Mouse (Mus musculus) heart, embryonic 16.5 days (tissue): ENCODE data around the gene Dclk1. TPM values are rescaled to one million over a fixed set of nuclear protein-coding genes. Genes with fewer than 3 reads are reported as not detected.

Experiments used
- ATAC-seq: fragments of 200-750 bp; cut with Nextera tagmentation; replicated peaks from 2 replicates; pipeline ENCODE4 v1.8.0; 2017; ENCODE audit warnings: moderate number of reproducible peaks; ENCODE audit not compliant: insufficient read depth, low FRiP score; ENCODE audit errors: extremely low read depth
- H3K27ac ChIP-seq: fragments of 300-500 bp; sonication (generic); 2 replicates; pipeline ENCODE4 v1.5.1; 2014; ENCODE audit warnings: mild to moderate bottlenecking, low read length, control low read depth, moderate library complexity
- H3K27me3 ChIP-seq: fragments of 300-500 bp; sonication (generic); 2 replicates; pipeline ENCODE4 v1.6.1; 2014; ENCODE audit warnings: low read length, mixed read lengths; ENCODE audit not compliant: control insufficient read depth, insufficient read depth
- H3K36me3 ChIP-seq: fragments of 300-500 bp; sonication (generic); 2 replicates; pipeline ENCODE4 v1.6.1; 2014; ENCODE audit not compliant: control insufficient read depth, insufficient read depth
- H3K4me1 ChIP-seq: fragments of 300-500 bp; sonication (generic); 2 replicates; pipeline ENCODE4 v1.6.1; 2014; ENCODE audit warnings: low read length, mixed read lengths; ENCODE audit not compliant: control insufficient read depth, insufficient read depth
- H3K4me2 ChIP-seq: fragments of 300-500 bp; sonication (generic); 2 replicates; pipeline ENCODE4 v1.6.1; 2014; ENCODE audit warnings: low read depth, mild to moderate bottlenecking, control low read depth, low read length
- H3K4me3 ChIP-seq: fragments of 300-500 bp; sonication (generic); 2 replicates; pipeline ENCODE4 v1.5.1; 2014; ENCODE audit warnings: mild to moderate bottlenecking, control low read depth, low read length
- H3K9ac ChIP-seq: fragments of 300-500 bp; sonication (generic); 2 replicates; pipeline ENCODE4 v1.6.1; 2014; ENCODE audit warnings: low read length, control low read depth
- H3K9me3 ChIP-seq: fragments of 300-500 bp; sonication (generic); replicated peaks from 2 replicates; pipeline ENCODE4 v1.6.1; 2016; ENCODE audit warnings: low read length; ENCODE audit not compliant: control insufficient read depth
- WGBS: fragments of 180-500 bp; shearing (Covaris S2); extraction: QIAGEN DNeasy Blood & Tissue Kit; methylation state at CpG from one replicate; pipeline ENCODE4 v1.1.7; 2014; 5-methylcytosine and 5-hydroxymethylcytosine counted together
- polyA plus RNA-seq: library from polyadenylated mRNA; unstranded; fragments of >200 nt; fragmentation: Nextera tagmentation; extraction: Ambion mirVana; gene quantifications from 2 replicates; pipeline ENCODE4 v1.2.1, GENCODE M21; 2015

Dclk1 gene
- polyA plus RNA-seq, 1 experiment from 2014 or later = 5.4 TPM

- no peak overlapping the region for H3K9ac ChIP-seq
- ATAC-seq = peak; percentile 60; the same call in 1 of the 2 replicates
- WGBS = 50% methylated on average over 4 of the region's 4 CpGs
- no peak overlapping the region; the same call in 1 of the 2 replicates for H3K27ac ChIP-seq
- no peaks in the 10 kb centered on the region for H3K27me3 ChIP-seq
- no peak overlapping the region for H3K4me3 ChIP-seq
- H3K4me1 ChIP-seq = no peaks in the 10 kb centered on the region
- no peak overlapping the region for H3K4me2 ChIP-seq
- H3K9me3 ChIP-seq = no peaks in the 10 kb centered on the region
- H3K36me3 ChIP-seq = no peaks in the 10 kb centered on the region
Measured at GRCm38 (mm10) chr3:55213785-55214184, 28.4 kb upstream of the Dclk1 start.

- Histone ChIP-seq H3K9ac (no peak overlapping the region), H3K27ac (peak overlapping the region; percentile 49; the same call in 1 of the 2 replicates), H3K27me3 (no peaks in the 10 kb centered on the region), H3K4me3 (no peak overlapping the region), H3K36me3 (no peaks in the 10 kb centered on the region), H3K9me3 (no peaks in the 10 kb centered on the region), H3K4me2 (no peak overlapping the region), H3K4me1 (no peaks in the 10 kb centered on the region)
- no peak for ATAC-seq
- 67% methylated on average over 6 of the region's 6 CpGs for WGBS
Measured at GRCm38 (mm10) chr3:55214413-55214812, 27.8 kb upstream of the Dclk1 start.

GRCm38 (mm10) chr3:55222502-55222901, 19.7 kb upstream of the Dclk1 start:
- no peak for ATAC-seq
- Histone ChIP-seq H3K4me1 (no peaks in the 10 kb centered on the region), H3K9me3 (peaks cover 3% of the 10 kb centered on the region), H3K4me3 (no peak overlapping the region), H3K4me2 (no peak overlapping the region), H3K27ac (no peak overlapping the region), H3K27me3 (no peaks in the 10 kb centered on the region), H3K9ac (no peak overlapping the region), H3K36me3 (no peaks in the 10 kb centered on the region)
- WGBS = 74% methylated on average over 2 of the region's 2 CpGs

GRCm38 (mm10) chr3:55223862-55224261, 18.3 kb upstream of the Dclk1 start:
- H3K9me3 ChIP-seq = peaks cover 3% of the 10 kb centered on the region
- WGBS = 71% methylated on average over 3 of the region's 3 CpGs
- no peak overlapping the region for H3K27ac ChIP-seq
- no peaks in the 10 kb centered on the region for H3K27me3 ChIP-seq
- H3K4me3 ChIP-seq = no peak overlapping the region
- no peak for ATAC-seq
- no peak overlapping the region for H3K9ac ChIP-seq
- no peaks in the 10 kb centered on the region for H3K36me3 ChIP-seq
- no peak overlapping the region for H3K4me2 ChIP-seq
- no peaks in the 10 kb centered on the region for H3K4me1 ChIP-seq

- Histone ChIP-seq H3K9ac (no peak overlapping the region), H3K27me3 (no peaks in the 10 kb centered on the region), H3K4me3 (no peak overlapping the region), H3K4me1 (no peaks in the 10 kb centered on the region), H3K9me3 (peaks cover 3% of the 10 kb centered on the region; the same call in 1 of the 2 replicates), H3K4me2 (no peak overlapping the region), H3K27ac (no peak overlapping the region), H3K36me3 (no peaks in the 10 kb centered on the region)
- 39% methylated on average over 18 of the region's 18 CpGs for WGBS
- no peak for ATAC-seq
Measured at GRCm38 (mm10) chr3:55226501-55227213, 15.5 kb upstream of the Dclk1 start.

GRCm38 (mm10) chr3:55227214-55227581, 15.0 kb upstream of the Dclk1 start:
- H3K4me2 ChIP-seq = no peak overlapping the region
- ATAC-seq = no peak
- no peak overlapping the region for H3K4me3 ChIP-seq
- H3K36me3 ChIP-seq = no peaks in the 10 kb centered on the region
- 41% methylated on average over 4 of the region's 4 CpGs for WGBS
- H3K4me1 ChIP-seq = no peaks in the 10 kb centered on the region
- H3K9me3 ChIP-seq = peaks cover 3% of the 10 kb centered on the region; the same call in 1 of the 2 replicates
- no peak overlapping the region for H3K27ac ChIP-seq
- H3K27me3 ChIP-seq = no peaks in the 10 kb centered on the region
- no peak overlapping the region for H3K9ac ChIP-seq

GRCm38 (mm10) chr3:55242422-55243055, 375 bp downstream of the Dclk1 start:
- no peaks in the 10 kb centered on the region for H3K36me3 ChIP-seq
- peak; percentile 84 for ATAC-seq
- H3K4me1 ChIP-seq = peaks cover 3% of the 10 kb centered on the region; the same call in 1 of the 2 replicates
- peak overlapping the region; percentile 89 for H3K4me2 ChIP-seq
- under 1% methylated on average over 40 of the region's 45 CpGs for WGBS
- peaks cover 2% of the 10 kb centered on the region; the same call in 1 of the 2 replicates for H3K27me3 ChIP-seq
- H3K9me3 ChIP-seq = no peaks in the 10 kb centered on the region
- no peak overlapping the region for H3K27ac ChIP-seq
- H3K9ac ChIP-seq = peak overlapping the region; percentile 61; the same call in 1 of the 2 replicates
- peak overlapping the region; percentile 56 for H3K4me3 ChIP-seq

- Histone ChIP-seq H3K4me3 (peak overlapping the region; percentile 56), H3K4me1 (peaks cover 3% of the 10 kb centered on the region; the same call in 1 of the 2 replicates), H3K27me3 (peaks cover 2% of the 10 kb centered on the region; the same call in 1 of the 2 replicates), H3K27ac (no peak overlapping the region), H3K4me2 (peak overlapping the region; percentile 89), H3K9ac (peak overlapping the region; percentile 61; the same call in 1 of the 2 replicates), H3K9me3 (no peaks in the 10 kb centered on the region), H3K36me3 (no peaks in the 10 kb centered on the region)
- no peak for ATAC-seq
- WGBS = 2% methylated on average over 8 of the region's 8 CpGs
Measured at GRCm38 (mm10) chr3:55243056-55243471, 900 bp downstream of the Dclk1 start.

- Histone ChIP-seq H3K4me1 (peaks cover 5% of the 10 kb centered on the region), H3K36me3 (no peaks in the 10 kb centered on the region), H3K27me3 (peaks cover 2% of the 10 kb centered on the region; the same call in 1 of the 2 replicates), H3K4me2 (no peak overlapping the region), H3K9me3 (no peaks in the 10 kb centered on the region), H3K27ac (no peak overlapping the region), H3K4me3 (no peak overlapping the region), H3K9ac (no peak overlapping the region)
- ATAC-seq = no peak
- 81% methylated on average over 6 of the region's 6 CpGs for WGBS
Measured at GRCm38 (mm10) chr3:55244087-55244486, 1.9 kb downstream of the Dclk1 start.
